Mouse (Mus musculus): ENCODE data around the gene Pik3r5. TPM values are rescaled to one million over a fixed set of nuclear protein-coding genes. Genes with fewer than 3 reads are reported as not detected.

The Pik3r5 gene
- 5.7 and 8.3 TPM in 2 replicates for total RNA-seq (2012; rRNA removed)
- 2.9 and 3.5 TPM in 2 replicates for total RNA-seq (2014; rRNA removed)
- polyA plus RNA-seq (2012; ENCODE audit: insufficient read length, low read depth), result 7.3 and 9.4 TPM in 2 replicates

DNA sequence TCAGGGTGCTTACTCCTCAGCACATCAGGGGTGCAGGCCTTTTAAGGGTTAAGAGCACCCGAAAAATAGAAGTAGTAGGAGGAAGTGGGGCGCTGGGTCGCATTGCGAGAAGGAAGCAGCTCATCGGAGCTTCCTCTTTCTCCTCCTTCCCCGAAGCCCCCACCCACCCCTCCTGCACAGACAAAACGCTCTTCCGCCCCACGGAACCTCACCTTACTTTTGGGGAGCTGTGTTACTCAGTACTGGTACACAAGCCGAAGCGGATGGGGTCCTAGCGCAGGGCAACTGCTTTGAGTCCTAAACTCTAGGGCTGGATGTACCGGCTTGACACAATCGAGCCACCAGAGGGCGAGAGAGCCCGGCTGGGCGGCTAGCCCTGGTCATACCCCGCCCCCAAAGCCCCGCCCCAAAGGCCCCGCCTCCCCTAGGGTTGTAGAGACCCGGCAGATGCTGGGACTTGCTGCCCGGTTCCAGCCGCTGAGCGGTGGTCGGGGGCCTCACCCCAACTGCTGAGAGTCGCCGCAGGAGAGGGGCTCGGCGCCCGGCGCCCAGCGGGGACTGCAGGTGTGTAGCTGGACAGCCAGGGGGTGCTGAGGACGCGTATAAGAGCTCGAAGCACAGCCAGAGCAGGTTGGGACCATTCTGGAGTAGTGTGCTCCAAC lies at the start of gene Pik3r5:
Gene Pik3r5 (plus strand): TSS at position 423 of the 662 bp plus-strand sequence.
- peak within 1 kb of the TSS; percentile 66 to 88 (median 72) for H3K4me3 ChIP-seq (replicated peaks in 1 of 3; ENCODE audit: low read depth in 2 of 3, low read length in 2 of 3, poor library complexity in 1 of 3)
- peak within 1 kb of the TSS; percentile 93 for H3K4me2 ChIP-seq (ENCODE audit: insufficient read depth, low read depth, poor library complexity, severe bottlenecking)
- in situ Hi-C loops (cut with MboI; ENCODE audit: low pct_ligation_motif_present, low pct_unique_long_range_greater_than_20kb, low sequenced_read_pairs) (loop anchor here (10.0 kb wide), 1 partner anchor 123 kb away; the partner anchor contains the start of gene Mfsd6l), dilution Hi-C loops (cut with MboI; ENCODE audit: extremely low pct_ligation_motif_present, extremely low pct_unique_long_range_greater_than_20kb, low sequenced_read_pairs) (no loop called here)
- H3K79me2 ChIP-seq (replicated peaks; ENCODE audit: control insufficient read depth, extremely low read depth, insufficient read depth, poor library complexity, severe bottlenecking), result no peaks in the 10 kb centered on the region
- DNase-seq (ENCODE audit: extremely low read depth), result peak; percentile 93
- no peaks in the 10 kb centered on the region for H3K9me3 ChIP-seq (replicated peaks; ENCODE audit: low read length)
- H3K27ac ChIP-seq (ENCODE audit: insufficient read depth, low read depth), result no peak within 1 kb of the TSS
- peak within 1 kb of the TSS; percentile 73 for H3K9ac ChIP-seq (ENCODE audit: insufficient read depth, low read depth)
- TF ChIP-seq CTCF (conservative IDR thresholded peaks at IDR 0.05 in 1 of 2, IDR thresholded peaks at IDR 0.05 in 1 of 2; ENCODE audit: low read depth in 2 of 2, low read length in 2 of 2), result peak; percentile 16 to 80; a peak in 3 of 4 replicates
- TF ChIP-seq MAFK (IDR thresholded peaks at IDR 0.05; ENCODE audit: insufficient replicate concordance, low read length), result no peak
- TF ChIP-seq USF1 (IDR thresholded peaks at IDR 0.05; ENCODE audit: low read depth, low read length), result no peak
- TF ChIP-seq E2F4 (IDR thresholded peaks at IDR 0.05; ENCODE audit: insufficient replicate concordance, low read depth, low read length), result no peak
- TF ChIP-seq GABPA (IDR thresholded peaks at IDR 0.05; ENCODE audit: insufficient replicate concordance, low read depth, low read length), result no peak
- no peak for TF ChIP-seq MAX (IDR thresholded peaks at IDR 0.05; ENCODE audit: low read length)
- TF ChIP-seq MAZ (IDR thresholded peaks at IDR 0.05; ENCODE audit: low read depth, low read length), result no peak
- no peak for TF ChIP-seq JUND (conservative IDR thresholded peaks at IDR 0.05; ENCODE audit: low read depth, low read length)
- 0 out of 2 replicates have a peak, but pooled peaks have one; percentile 49 for TF ChIP-seq NELFE (IDR thresholded peaks at IDR 0.05; ENCODE audit: low read depth, low read length)
- no peak for TF ChIP-seq ZMIZ1 (IDR thresholded peaks at IDR 0.05; ENCODE audit: low read depth, low read length)
- TF ChIP-seq MXI1 (IDR thresholded peaks at IDR 0.05; ENCODE audit: low read depth, low read length), result no peak; the same call in 1 of the 2 replicates
- no peak for TF ChIP-seq POLR2AphosphoS2 (IDR thresholded peaks at IDR 0.05; ENCODE audit: low read depth, low read length)
- no peak for TF ChIP-seq UBTF (IDR thresholded peaks at IDR 0.05; ENCODE audit: low read depth, low read length)
- no peak for TF ChIP-seq ETS1 (conservative IDR thresholded peaks at IDR 0.05; ENCODE audit: low read depth, low read length)
- no peak for TF ChIP-seq ZKSCAN1 (IDR thresholded peaks at IDR 0.05; ENCODE audit: borderline replicate concordance, low read depth, low read length)
- TF ChIP-seq TCF12 (IDR thresholded peaks at IDR 0.05; ENCODE audit: low read depth, low read length), result peak; percentile 39; the same call in 1 of the 2 replicates
- TF ChIP-seq SIN3A (IDR thresholded peaks at IDR 0.05; ENCODE audit: low read length), result no peak; the same call in 1 of the 2 replicates
- no peak for TF ChIP-seq KAT2A (IDR thresholded peaks at IDR 0.05; ENCODE audit: insufficient replicate concordance, low read length)
- 0 out of 2 replicates have a peak, but pooled peaks have one; percentile 37 for TF ChIP-seq TBP (conservative IDR thresholded peaks at IDR 0.05; ENCODE audit: low read depth, low read length)
- TF ChIP-seq NRF1 (IDR thresholded peaks at IDR 0.05; ENCODE audit: low read depth, low read length), result 0 out of 2 replicates have a peak, but pooled peaks have one; percentile 19
- TF ChIP-seq USF2 (conservative IDR thresholded peaks at IDR 0.05; ENCODE audit: low read depth, low read length), result no peak
- no peak for TF ChIP-seq MYC (IDR thresholded peaks at IDR 0.05; ENCODE audit: low read depth, low read length)
- no peak for TF ChIP-seq HCFC1 (IDR thresholded peaks at IDR 0.05; ENCODE audit: low read depth, low read length)
- TF ChIP-seq POLR2A (IDR thresholded peaks at IDR 0.05; ENCODE audit: low read depth, low read length), result peak; percentile 70
- no peak; the same call in 1 of the 2 replicates for TF ChIP-seq IRF4 (IDR thresholded peaks at IDR 0.05; ENCODE audit: low read depth, low read length)
- TF ChIP-seq RAD21 (IDR thresholded peaks at IDR 0.05; ENCODE audit: low read depth, low read length), result peak; percentile 60
- no peak for TF ChIP-seq JUN (IDR thresholded peaks at IDR 0.05; ENCODE audit: insufficient read depth, low read depth, low read length)
- no peak for TF ChIP-seq RCOR1 (conservative IDR thresholded peaks at IDR 0.05; ENCODE audit: low read depth, low read length)
- no peak for TF ChIP-seq MEF2A (IDR thresholded peaks at IDR 0.05; ENCODE audit: borderline replicate concordance, low read depth, low read length)
- no peak for TF ChIP-seq BHLHE40 (IDR thresholded peaks at IDR 0.05; ENCODE audit: low read depth, low read length)
- peak; percentile 72 for TF ChIP-seq SMC3 (IDR thresholded peaks at IDR 0.05; ENCODE audit: low read depth, low read length)
- TF ChIP-seq EP300 (IDR thresholded peaks at IDR 0.05; ENCODE audit: low read length), result no peak
- TF ChIP-seq PAX5 (IDR thresholded peaks at IDR 0.05; ENCODE audit: low read length), result no peak
- TF ChIP-seq ZC3H11A (IDR thresholded peaks at IDR 0.05; ENCODE audit: low read depth, low read length), result no peak
- 0 out of 2 replicates have a peak, but pooled peaks have one; percentile 10 for TF ChIP-seq ELF1 (IDR thresholded peaks at IDR 0.05; ENCODE audit: low read depth, low read length)
- TF ChIP-seq CHD1 (IDR thresholded peaks at IDR 0.05; ENCODE audit: low read depth, low read length), result no peak
- TF ChIP-seq CHD2 (IDR thresholded peaks at IDR 0.05; ENCODE audit: low read length), result no peak
- no peak for TF ChIP-seq ZNF384 (IDR thresholded peaks at IDR 0.05; ENCODE audit: low read depth, low read length)
- peaks cover 0 to 4% of the 10 kb centered on the region in 2 experiments for H3K36me3 ChIP-seq (replicated peaks in 1 of 2; ENCODE audit: control insufficient read depth in 1 of 2, insufficient read depth in 1 of 2, low read length in 1 of 2)
- H3K4me1 ChIP-seq (ENCODE audit: control insufficient read depth in 1 of 2, insufficient read depth in 2 of 2), result peaks cover 26 to 55% of the 10 kb centered on the region in 2 experiments
- H3K27me3 ChIP-seq (replicated peaks), result no peaks in the 10 kb centered on the region

Data from CH12.LX (cell line).